Mouse (Mus musculus) CD4-positive helper T cell, adult 2 months (primary cell): Measurements from ENCODE around the gene Stag1.

Source experiments
- DNase-seq: peaks from one replicate; pipeline ENCODE4 v3.0.0-alpha.2; 2012; ENCODE audit warnings: low read depth, missing footprints, low spot score

The Stag1 gene

DNA sequence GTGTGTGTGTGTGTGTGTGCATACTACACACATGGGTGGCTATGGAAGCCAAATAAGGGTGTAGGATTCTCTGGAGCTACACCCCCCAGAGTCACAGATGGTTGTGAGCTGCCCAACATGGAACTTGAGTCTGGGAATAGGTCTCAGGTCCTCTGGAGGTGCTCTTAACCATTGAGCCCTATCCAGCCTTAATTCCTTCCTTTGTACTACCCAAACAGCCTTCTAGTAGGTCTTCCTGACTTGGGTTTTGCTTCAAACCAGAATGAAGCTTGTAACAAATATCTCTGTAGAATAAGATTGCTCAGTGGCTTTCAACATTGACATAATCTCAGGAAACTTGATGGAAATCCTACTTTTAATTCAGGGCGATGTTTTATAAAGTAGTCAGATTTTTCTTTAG, 7.9 kb downstream of the Stag1 start:
- no peak for DNase-seq

DNA sequence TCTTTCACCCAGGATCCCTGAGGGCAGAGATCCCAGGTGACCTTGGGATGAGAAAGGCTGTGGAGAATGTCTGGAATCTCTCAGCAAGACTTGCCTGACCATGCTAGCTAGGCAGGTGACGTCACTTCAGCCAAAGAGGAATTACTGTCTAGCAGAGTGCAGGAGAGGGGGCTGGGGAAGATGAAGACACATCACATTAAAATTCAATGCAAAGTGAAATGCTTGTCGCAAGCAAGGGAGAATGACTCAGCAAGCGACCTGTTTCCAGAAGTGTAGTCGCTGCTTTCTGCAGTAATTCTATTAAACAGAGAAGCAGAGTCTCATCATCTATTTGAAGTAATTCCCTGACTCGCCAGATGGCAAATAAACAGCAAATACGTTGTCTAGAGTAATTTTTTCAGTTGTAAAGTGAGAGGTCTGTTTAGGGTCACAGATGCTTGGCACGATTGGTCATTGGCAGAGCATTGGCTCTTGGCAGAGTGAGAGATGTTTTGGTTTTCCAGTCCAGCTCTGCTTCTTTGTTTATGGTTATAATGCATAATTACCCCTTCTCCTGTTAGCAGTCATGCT, 8.5 kb downstream of the Stag1 start:
- DNase-seq = no peak

DNA sequence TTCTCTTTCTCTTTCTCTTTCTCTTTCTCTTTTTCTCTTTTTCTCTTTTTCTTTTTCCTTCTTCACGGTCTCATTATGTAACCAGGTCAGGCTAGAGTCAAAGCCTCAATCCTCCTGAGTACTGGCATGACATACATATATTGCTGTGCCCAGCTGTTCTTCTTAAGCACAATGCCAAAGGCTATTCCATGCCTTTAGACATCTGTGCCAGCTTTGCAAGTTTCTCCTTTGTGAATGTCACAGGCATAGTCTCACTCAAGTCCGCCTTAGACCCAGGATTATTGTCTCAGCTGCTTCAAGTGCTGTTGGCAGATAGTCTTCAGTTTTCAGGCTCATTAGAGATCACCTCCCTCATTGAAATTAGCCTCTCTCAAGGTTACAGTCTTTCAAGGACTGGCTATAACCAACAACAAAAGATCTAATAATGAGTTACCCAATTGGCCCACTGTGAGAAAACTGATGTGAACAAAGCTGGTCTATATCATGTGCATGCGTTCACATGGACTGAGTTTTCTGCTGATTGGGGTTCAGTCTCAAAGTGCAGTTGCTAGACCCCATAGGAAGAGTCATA, 16.0 kb downstream of the Stag1 start:
- DNase-seq = no peak

DNA sequence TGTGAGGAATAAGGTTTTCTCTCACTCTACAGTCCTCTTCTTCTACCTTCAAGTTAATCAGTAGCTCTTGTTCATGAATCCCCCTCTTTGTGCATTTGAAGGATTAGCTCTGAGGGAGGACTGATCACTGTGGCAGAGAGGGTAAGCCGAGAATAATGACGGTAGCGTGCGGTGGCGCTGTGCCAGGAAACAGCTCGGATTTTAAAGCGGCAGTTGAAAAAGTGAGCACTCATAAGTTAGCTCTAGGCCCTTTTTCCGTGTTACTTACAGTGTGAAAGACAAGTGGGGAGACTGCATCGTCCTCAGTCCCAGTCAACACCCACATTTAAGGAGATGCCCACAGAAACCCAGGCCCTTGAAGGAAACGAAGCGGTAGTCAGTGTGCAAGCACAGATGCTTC, 19.3 kb downstream of the Stag1 start:
- no peak for DNase-seq

DNA sequence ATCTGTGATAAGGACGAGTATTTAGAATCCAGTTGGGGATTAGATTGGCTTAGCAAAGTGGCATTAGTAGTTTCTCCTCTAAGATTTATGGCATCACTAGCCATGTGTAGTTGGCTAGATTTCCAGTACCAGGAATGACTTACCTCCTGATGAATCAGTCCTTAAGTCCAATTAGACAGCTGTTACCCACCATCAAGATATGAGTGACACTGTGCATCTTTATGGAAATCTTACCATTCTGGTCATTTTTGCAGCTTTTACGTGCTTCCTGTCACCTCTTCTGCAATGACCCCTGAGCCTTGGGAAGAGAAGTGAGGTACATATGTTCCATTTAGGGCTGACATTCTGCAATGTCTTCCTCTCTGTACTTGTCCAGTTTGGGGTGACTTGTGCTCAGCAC, 28.7 kb downstream of the Stag1 start:
- no peak for DNase-seq

DNA sequence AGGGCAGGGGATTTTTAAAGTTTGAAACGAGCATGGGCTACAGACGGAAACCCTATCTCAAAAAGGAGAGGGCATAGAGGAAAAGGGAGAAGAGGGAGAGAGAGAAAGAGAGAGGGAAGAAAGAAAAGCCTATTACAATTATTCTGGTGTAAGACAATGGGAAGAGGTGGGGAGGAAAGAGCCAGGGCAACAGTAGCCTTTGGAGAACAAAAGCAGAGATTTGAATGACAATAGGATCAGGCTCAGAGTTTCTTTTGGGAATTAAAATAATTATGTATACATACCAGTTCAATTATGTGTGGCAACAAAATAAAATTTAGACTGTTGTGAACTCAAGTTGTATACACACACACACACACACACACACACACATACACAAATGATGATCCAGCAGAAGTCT, 43.2 kb downstream of the Stag1 start:
- DNase-seq = no peak

DNA sequence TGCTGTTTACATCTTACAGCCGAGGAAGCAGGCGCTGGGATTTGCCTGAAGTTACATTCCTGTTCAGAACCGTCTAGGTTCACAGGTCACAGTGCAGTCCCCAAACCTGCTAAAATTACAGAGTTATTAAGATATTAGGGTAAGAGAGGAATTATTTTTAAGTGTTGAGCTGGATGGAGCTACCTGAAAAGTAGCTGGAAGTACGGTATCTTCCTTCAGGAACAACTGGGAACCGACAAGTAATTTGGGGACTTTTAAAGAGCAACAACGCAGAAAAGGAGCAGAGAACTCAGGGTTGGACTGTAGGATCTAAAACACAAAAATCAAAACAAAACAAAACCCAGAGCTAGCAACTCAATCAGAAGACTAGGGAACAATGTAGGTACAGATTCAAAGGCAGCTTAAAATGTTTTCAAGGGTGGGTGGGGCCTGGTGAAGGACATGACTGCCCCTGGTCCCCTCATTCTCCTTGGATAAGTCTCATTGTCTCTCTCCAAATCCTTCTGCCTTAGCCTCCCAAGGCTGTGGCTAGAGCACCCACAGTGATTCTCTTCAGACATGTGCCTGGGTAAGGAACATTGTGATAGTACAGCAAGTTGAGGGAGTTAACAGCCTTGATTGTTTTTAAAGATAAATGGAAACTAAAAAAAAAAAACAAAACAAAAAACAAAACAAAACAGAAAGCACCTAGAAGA, 43.9 kb downstream of the Stag1 start:
- DNase-seq = peak; percentile 9

DNA sequence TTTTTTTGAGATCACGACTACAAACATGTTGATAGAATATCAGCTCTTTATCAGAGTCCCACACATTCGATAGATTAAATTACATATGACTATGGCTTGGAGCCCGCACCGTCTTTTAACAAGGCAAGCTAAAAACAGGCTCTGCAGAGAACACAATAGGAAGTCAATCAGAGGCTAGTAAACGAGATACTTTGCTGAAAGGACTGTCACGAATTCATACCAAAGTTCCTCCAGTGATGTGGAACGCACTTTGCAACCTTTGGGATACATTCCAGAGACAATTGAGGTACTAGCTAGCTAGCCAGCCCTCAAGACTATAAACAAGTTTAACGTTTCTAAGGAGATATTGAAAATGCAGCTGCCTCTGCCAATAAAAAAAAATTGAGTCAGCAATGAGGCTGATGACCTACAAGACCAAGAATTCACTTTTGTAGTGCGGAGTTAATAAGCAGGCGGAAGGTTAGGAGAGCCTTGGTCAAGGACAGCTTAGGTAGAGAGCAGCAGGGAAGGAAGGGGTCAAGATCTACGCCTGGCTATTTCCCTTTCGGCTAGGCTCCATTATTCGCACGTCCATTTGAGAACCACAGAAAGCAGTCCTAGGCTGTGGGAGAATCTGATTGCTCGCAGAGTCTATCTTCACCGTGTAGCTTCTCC, 44.7 kb downstream of the Stag1 start:
- peak; percentile 28 for DNase-seq

DNA sequence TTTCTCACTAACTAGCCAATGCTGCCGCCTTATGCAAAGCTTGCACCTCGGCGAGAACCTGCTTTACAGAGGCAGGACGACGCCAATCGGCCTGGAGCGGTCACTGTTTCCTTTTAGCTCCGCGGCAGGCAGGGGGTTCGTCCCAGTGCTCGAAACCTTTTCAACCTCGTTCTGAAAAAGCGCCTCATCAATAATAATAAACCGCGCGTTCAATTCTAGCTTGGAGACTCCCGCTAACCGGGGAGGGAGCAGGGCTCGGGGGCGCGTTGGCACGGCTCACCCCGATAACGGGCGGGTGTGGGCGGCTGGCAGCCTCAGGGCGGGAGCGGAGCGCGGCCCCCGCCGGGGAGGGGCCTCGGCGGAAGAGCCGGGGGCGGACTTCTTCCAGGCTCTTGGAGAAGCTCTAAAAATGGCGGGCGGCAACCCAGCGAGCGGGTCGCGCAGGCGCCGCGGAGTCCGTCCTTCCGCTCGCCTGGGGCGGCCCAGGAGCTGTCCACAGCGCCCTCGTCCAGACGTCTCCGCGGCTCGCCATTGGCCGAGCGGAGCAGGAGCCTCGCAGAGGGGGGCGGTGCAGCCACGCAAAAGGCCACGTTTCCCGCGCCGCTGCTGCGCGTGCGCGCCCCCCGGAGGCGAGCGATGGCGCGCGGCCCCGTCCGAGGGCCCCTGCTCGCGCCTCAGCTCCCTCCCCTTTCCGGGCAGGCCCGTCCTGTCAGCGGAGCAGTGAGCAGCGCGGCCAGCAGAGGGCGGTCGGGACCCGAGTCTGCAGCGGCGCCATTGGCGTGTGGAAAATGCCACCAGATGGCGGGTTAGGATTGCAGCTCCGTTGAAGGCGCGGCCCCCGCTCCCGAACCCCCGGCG, 45.5 kb downstream of the Stag1 start:
- DNase-seq = peak; percentile 99

DNA sequence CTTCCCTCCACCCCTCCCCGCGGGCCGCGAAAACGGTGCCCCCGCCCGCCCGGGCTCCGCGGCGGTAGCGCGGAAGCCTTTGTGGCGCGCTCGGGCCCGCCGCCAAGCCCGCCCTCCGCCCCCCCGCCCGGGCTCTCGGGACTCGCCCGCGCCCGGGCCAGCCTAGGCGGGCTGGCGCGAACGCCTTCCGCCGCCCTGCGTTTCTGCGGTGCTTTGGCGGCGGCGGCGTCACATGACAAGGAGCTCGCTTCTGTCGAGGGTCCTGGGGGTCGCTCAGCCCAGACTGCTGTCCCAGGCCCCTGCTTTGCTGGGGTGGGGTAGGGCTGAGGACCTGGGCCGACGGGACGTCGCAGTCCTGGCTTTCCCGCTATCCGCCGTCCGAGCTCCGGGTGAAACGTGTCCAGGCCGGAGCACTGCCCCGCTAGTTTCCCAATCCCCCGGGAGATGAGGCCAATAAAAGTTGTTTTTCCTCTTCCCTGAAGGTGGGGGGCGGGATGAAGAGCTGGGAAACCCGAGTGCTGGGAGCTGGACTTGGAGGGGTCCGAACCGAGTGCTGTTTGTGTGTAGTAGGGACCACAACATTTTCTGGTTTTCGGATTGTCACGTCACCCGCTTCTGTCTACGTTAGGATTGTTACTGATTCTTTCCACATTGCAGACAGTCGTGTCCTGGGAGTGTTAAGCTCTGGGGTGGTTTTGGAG, 46.6 kb downstream of the Stag1 start:
- peak; percentile 80 for DNase-seq

DNA sequence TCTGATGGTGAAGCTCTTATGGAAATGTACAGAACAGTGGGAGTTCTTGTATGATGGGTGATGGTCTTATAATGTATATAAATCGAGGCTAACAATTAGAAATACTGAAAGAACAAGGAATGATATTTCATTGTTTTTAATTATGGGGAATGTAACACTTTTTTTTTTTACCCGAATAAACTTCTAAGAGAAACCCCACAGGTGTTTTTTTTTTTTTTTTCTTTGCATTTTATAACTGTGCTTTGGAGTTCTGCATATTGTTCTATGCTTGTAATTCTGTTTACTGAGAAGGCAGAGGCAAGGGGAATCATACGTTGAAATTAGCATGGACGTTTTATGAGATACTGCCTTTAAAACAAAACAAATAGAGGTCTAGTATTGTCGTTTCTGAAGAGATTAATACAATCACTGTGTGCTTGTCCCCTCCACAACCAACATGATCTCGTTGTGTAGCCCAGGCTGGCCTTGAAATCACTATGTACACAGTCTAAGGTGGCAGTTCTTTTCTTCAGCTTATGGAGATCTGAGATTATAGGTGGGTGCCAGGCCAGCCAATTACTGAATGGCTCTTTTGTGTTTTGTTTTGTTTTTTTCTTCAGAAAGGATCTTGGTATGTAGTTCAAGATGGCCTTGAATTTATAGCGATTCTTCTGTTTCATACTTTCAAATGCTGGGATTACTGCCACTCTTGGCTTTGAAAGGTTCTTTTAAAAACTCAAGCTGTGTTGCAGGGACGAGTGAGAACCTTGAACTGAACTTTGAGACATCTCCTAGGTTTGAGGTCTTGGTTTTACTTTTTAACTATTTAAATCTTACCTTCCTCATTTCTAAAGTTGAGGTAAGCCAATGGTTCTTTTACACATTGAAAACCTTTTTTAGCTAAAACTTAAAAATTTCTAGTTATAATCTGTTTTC, 47.7 kb downstream of the Stag1 start:
- no peak for DNase-seq

DNA sequence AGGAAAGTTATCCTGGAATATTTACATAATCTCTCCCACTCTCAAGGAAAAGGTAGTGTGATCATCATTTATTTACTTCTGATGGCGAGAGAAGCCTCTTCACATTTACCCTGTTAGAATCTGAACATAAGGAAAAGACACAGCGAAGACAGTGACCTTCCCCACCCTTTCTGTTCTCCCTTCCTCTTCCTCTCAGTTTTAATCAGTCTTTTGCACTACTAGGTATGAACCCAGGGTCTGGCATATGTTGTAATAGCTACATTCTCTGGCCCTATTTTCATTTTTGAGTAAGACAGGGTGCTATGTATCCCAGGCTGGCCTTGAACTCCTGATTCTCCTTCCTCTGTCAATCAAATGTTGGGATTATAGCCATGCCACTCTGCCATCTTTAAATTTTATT, 48.7 kb downstream of the Stag1 start:
- no peak for DNase-seq

DNA sequence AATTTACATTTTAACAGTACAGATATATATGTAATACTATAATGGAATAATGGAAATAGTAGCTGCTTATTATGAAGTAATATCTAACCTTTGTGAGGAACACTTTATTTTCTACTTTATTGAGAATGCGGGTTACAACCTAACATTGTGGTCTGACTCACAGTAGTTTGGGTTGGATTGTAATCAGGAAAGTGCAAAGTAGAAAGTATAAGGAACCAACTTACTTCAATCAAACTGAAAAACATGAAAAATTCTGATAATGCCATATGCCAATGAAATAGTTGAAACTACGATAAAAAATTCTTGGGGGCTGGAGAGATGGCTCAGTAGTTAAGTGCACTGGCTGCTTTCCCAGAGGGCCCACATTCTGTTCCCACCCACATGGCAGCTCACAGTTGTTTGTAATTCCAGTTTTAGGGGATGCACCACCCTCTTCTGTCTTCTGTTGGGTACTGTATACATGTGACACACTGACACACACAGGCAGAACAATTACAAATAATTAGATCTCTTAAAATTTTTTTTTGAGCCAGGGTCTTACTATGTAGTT, 50.3 kb downstream of the Stag1 start:
- no peak for DNase-seq

DNA sequence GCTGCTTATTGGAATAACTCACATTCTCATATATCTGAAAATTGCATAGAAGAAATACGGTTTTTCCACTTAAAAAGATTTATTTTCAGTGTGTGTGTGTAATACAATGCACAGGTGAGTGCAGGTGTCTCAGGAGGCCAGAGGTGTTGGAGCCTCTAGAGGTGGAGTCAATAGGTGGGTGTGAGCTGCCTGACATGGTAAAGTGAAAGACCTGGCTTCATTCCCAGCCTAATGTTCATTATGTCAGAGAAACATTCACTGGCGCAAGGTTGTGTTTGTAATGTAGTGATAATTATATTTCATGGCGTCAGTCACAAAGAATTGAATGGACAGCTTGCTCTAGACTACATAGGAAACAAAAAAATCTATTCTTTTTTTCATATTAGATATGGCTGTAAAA, 56.5 kb downstream of the Stag1 start:
- no peak for DNase-seq

DNA sequence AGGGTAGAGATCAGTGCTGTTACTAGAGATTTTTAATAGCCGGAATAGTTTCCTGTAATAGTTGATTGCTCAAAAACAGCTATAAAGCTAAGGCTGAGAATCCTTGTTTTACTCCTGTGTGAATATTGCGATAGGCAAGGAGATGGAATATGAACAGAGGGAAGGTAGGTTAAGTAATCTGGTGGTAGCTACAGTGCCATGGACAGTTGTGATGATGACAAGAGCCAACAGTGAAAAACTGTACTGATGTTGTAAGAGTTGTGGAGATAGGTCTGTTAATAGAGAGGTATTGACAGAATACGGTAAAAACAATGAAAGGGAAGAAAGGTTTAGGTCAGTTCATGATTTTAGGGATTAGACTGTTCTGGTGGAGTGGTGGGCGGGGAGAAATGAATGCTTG, 58.5 kb downstream of the Stag1 start:
- no peak for DNase-seq

DNA sequence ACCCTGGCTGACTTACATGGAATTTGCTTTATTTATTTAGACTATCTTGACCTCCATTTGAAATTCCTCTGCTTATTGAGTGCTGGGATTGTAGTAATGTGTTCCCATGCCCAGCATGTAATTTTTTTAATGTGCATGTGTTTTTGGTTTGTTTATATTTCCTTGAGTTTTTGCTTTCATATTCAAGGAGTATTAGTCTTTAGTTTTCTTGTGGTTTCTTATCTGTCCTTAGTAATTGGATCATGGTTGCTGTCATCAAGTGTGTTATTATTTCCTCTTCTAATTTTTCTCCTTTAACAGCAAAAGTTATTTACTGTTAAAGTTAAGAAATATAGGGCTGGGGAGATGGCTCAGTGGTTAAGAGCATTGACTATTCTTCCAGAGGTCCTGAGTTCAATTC, 63.0 kb downstream of the Stag1 start:
- no peak for DNase-seq

DNA sequence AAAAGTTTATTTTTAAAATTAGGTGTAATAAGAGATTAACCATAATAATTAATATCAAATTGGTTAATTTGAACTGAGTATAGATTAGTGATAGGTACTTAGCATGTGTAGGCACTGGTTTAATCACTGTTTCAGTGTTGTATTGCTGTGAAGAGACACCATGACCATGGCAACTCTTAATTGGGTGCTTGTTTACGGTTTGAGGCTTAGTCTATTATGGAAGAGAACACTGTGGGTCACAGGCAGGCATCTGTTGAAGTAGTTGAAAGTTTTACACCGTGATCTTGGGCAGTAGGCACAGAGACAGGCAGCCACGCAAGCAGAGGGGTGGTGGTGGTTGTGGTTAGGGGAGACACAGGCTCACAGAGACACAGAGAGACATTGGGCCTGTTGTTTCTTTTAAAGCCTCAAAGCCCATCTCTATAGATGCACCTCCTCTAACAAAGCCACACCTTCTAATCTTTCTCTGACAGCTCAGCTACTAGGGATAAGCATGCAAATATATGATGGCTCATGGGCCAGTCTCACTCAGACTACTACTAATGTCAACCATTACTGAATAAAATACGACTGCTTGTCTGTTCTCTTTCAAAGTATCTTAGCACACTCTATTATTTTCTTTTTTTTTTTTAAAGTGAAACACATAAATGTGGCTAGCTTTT, 66.0 kb downstream of the Stag1 start:
- no peak for DNase-seq

DNA sequence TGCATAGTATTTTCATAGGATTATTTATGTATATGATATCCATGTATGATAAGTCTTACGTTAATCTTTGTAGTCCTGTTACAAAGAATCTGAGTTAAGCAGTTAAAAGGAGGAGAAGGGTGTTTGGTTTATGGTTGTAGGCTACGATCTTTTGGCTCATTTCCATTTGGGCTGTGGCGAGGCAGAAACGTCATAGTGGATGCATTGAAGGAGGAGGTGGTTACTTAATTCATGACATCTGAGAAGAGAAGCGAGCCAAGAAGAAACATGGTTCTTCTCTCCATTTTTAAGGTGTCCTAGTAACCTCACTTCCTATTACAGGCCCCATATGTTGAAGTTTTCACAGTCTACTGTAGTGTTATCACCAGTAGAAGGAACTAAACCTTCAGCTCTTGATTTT, 72.6 kb downstream of the Stag1 start:
- peak; percentile 17 for DNase-seq

DNA sequence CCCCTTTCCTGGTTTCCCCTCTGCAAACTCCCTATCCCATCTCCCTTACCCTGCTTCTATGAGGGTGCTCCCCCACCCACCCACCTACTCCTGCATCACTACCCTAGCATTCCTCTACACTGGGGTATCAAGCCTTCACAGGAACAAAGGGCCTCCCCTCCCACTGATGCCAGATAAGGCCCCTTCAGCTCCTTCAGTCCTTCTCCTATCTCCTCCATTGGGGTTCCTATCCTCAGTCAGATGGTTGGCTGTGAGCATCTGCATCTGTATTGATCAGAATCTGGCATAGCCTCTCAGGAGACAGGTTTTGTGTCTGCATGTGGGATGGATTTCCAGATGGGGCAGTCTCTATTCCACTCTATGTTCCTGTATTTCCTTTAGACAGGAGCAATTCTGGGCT, 81.4 kb downstream of the Stag1 start:
- no peak for DNase-seq
